Mouse (Mus musculus) left cerebral cortex, postnatal 14 days (tissue): ENCODE results near the gene Cpm. TPM values are rescaled to one million over a fixed set of nuclear protein-coding genes. Genes with fewer than 3 reads are reported as not detected.

Experiments
- DNase-seq, 2 experiments: peaks; one replicate each; pipeline ENCODE4 v3.0.0; 2021 to 2022; ENCODE audit warnings: low spot score in 2 of 2, mixed read lengths in 1 of 2
- intact Hi-C: fragments of 180-260 bp; cut with DNase I; formaldehyde crosslinking; loops from one replicate; pipeline ENCODE4 v1.15.1; 2025
- total RNA-seq, 2 experiments: library from RNA; stranded (reverse); gene quantifications; 2 replicates each; pipeline ENCODE4 v1.2.3; 2021

Gene Cpm
- total RNA-seq, 2 experiments from 2014 or later: 3.2 to 3.6 TPM

DNA sequence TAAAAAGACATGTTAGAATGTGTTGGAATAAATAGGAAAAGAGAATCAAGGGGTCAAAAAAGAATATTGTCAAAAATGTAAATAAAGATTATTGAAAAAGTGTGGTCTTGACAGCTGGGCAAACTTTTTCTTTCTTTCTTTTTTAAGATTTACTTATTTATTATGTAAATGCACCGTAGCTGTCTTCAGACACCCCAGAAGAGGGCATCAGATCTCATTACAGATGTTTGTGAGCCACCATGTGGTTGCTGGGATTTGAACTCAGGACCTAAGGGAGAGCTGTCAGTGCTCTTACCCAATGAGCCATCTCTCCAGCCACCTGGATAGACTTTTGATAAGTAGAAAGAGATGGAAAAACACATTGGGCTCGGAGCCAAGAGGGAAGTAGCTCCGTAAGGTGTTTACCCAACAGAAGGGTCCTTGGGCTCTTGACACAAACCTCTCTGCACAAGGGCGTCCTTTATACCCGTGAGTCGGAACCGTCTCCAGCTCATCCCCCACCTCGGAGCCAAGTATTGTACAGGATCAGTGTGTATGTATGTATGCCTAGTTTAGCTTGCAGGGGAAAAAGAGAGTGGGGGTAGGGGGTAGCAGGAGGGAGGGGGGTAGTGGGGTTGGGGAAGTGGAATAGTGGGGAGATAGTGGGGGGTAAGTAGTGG is 24.5 kb upstream of the Cpm start:
- DNase-seq: no peak
- intact Hi-C loops: no loop called here

GRCm38 (mm10) chr10:117605283-117606243 is 23.7 kb upstream of the Cpm start:
- DNase-seq: no peak

DNA sequence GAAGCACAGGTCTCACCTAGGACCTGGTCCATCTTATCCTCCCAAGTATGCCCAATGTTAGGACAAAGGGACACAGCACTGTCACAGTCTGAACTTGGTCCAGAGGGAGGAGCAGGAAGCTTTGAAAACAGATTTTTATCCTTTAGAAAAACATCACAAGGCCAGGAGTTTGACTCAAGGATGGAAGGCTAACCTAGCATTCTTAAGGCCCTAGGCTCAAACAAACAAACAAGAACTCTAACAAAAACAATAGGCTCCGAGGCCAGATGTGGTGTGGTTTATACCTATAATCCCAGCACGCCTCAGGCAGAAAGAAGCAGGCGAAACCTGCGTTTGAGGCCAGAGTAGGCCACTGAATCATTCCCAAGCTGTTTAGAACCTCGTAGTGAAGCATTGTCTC is 22.9 kb upstream of the Cpm start:
- intact Hi-C loops: no loop called here
- DNase-seq: no peak

More at GRCm38 (mm10) chr10:117605283-117606243, 23.7 kb upstream of the Cpm start:
- intact Hi-C loops: no loop called here

DNA sequence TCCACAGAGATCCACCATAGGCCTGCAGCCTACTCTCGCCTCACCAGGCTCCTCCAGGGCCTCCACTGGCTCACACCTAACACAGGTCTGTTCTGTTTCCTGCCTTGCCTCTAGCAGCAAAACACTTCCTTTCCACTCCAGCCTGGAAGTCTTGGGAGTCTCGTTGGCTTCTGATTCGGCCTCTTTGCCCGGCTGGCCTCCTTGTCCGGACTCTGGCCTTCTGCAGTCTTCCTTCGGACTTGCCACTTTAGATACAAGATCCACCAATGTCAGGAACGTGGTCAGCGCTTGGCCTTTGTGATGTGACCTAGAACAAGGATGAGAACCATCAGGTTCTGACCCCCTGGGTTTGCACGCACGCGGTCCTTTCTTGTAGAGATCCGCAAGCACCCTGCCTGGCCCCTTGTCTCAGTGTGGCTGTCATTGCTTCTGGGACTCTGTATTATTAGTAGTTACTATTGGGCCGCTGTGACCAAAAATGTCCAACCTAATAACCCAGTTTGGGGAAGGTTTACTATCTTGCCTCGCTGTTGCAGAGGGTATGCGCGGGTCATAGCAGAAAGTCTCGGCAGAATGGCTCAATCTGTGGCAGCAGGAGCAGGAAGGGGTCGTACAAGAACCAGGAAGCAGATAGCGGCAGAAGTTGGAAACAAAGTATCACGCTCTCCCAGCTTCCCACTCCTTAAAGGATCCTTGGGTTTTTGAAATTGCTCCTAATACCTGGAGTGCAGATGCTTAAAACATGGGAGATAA is 22.1 kb upstream of the Cpm start:
- no peak for DNase-seq
- intact Hi-C loops: no loop called here

DNA sequence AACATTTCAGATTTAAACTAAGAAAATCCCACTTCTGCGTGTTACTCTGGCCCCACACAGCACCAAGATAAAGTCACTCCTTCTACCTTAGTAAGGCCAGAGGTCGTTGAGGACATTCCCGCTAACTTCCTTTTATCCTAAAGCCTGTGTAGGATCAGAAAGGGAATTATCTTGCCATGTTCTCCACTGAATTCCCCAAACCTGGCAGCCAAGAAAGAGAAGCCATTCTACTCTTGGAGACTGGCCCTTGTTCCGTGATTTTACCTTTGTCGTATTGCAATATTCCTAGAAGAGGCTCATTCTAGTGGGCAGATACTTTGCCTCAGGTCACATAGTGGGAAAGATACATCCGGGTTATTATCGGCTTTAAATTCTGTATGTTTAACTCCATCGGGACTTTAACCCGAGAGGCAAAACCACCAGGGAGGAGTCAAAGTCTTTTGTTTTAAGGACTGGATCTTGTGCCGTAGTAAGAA is 21.5 kb upstream of the Cpm start:
- DNase-seq: no peak
- intact Hi-C loops: no loop called here

GRCm38 (mm10) chr10:117608487-117608886 is 20.8 kb upstream of the Cpm start:
- no peak for DNase-seq
- intact Hi-C loops: no loop called here

DNA sequence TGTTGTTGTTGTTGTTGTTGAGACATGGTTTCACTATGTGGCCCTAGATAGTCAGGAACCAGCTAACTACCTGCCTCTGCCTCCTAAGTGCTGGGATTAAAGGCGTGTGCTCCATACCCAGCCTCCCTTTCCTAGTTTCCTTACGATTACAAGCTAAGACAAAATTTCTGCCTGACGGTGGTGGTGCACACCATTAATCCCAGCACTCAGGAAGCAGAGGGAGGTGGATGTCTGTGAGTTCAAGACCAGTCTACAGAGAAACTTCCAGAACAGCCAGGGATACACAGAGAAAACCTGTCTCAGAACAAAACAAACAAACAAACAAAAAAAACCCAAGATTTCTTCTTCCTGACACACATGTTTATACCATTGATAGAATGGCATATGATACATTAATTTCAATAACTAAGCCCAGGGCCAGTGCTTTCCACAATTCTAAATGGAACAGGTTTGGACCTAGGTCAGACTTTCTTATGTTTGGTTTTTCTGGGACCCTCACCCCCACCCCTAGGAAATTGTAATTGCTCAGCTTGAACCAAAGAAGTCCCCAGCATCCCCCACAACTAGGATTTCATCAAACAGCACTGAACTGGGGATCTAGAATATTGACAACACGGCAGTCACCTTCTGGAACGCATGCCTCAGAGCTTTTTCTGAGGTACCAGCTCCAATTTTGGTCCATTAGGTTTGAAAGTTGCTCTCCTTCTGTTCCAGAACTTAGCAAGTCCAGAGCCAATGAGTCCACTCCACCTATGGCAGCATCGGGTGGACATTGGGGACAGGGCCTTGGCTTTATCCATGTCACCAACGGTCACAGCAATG is 20.1 kb upstream of the Cpm start:
- intact Hi-C loops: no loop called here

GRCm38 (mm10) chr10:117609810-117610090 is 19.6 kb upstream of the Cpm start:
- DNase-seq: no peak
- intact Hi-C loops: no loop called here

More for the DNA sequence above, 20.1 kb upstream of the Cpm start:
- DNase-seq: no peak

DNA sequence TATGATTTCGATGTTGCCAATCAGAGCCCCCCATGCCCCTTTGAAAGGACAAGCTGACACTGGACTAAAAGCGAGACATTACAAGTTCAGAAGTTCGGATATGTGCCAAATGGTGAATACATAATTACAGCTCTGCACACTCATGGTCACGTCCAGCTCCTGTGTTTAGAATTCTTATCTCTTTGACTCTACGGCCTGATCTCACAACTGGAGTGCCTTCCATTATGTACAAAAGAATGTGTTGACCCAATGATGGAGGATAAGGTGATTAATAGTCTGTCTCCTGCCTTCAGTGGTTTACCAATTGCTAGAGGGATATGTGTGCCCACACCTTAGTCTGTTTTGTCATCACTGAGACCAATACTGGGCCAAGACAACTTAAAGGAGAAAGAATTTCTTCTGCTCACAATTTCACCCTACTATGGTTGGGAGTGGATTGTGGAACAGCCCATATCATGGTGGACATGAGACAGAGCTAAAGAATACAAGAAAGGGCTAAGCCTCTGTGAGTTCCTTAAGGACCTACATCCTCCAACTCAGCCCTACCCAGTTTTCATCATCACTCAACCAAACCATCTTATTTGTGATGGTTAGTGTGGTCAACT is 19.0 kb upstream of the Cpm start:
- intact Hi-C loops: no loop called here
- DNase-seq: no peak

DNA sequence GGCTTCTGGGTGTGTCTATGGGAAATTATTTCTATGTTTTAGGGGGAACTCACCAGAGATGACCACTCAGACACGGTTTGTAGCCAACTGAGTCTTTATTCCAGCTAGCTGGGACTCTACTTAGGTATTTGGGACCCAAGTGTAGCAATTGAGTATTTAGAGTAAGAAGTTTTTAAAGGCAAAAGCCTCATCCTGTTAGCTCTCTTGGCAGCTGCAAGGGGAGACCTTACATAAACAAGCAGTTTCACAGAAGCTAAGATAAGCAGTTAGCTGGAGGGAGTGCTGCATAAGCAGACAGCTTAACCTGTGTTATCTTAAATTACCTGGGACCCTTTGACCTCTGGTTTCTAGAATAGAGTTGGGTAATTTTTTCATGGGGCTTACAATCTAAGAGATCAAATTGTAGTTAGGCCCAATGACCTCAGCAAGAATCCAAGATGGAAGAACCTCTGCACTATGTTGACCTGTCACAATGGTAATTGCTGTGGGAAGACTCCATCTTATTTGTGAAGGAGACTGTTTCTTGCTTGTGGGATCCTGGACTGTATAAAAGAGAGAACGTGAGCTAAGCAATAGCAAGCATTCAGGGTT is 18.4 kb upstream of the Cpm start:
- DNase-seq: no peak
- intact Hi-C loops: no loop called here

DNA sequence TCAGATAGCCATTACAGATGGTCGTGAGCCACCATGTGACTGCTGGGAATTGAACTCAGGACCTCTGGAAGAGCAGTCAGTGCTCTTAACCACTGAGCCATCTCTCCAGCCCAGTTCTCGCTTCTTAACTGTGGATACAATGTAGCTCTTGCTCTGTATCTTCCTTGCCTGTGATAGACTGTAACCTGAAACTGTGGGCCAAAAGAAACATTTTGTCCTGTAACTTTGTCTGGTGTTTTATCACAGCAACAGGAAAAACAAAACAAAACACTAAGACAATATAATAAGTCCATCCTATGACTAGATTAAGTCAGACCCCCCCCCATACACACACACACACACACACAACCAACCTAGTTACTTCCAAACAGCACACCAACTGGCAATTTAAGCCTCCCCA is 17.8 kb upstream of the Cpm start:
- intact Hi-C loops: no loop called here
- no peak for DNase-seq

GRCm38 (mm10) chr10:117611976-117612375 is 17.3 kb upstream of the Cpm start:
- no peak for DNase-seq
- intact Hi-C loops: no loop called here

- no peak for DNase-seq
- intact Hi-C loops: no loop called here
Measured at GRCm38 (mm10) chr10:117612621-117613584, 16.4 kb upstream of the Cpm start.

DNA sequence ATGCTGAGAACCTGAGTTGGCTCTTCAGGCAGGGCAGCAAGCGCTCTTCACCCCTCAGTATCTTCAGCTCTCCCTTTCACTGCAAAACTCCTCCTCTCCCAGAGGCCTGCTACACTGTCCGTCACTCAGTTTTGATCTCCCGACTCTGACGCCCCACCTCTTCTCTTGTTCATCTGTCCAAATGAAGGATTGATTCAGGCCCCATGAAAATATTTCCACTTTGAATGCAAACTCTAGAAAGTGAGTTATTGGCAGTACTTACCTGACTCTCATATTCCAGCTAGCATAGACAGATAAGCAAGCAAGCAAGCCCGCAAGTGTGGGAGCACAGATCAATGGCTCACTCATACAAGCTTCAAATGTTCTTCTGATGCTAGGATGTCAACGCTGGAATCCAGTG is 15.3 kb upstream of the Cpm start:
- no peak for DNase-seq
- intact Hi-C loops: no loop called here

DNA sequence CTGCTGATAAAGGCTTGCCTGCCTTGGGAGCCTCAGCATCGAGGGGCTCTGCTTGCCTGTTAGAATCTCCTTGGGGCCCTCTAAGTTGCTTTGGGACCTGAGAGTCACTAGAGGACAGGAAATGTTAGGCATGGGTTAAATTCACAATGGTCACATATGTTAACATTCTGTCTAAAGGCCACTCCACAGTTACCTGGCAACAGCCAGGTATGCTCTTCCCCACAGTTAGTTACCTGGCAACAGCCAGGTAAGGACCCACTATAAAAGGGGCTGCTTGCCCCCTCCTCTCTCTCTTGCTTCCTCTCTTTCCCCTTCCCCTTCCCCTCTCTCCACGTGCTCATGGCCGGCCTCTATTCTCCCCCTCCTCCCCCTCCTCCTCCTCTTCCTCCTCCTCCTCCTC is 14.9 kb upstream of the Cpm start:
- intact Hi-C loops: no loop called here
- DNase-seq: no peak

DNA sequence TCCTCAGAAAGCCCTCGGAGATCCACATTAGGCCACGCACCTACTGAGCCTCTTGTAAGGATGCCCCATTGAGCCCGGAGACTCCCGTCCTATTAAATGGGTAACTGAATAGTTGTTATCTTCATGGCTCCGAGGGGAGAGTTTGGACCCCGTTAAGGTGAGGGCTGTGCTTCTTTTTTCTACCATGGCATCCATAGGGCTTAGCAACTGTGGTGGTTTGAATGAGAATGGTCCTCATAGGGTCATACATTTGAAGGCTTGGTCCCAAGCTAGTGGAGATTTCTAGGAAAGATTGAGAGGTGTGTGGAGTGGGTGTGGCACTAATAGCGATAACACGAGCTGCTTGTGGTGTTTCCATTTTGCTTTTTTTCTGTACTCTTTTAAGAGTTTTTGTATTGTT is 14.1 kb upstream of the Cpm start:
- DNase-seq: no peak
- intact Hi-C loops: no loop called here

DNA sequence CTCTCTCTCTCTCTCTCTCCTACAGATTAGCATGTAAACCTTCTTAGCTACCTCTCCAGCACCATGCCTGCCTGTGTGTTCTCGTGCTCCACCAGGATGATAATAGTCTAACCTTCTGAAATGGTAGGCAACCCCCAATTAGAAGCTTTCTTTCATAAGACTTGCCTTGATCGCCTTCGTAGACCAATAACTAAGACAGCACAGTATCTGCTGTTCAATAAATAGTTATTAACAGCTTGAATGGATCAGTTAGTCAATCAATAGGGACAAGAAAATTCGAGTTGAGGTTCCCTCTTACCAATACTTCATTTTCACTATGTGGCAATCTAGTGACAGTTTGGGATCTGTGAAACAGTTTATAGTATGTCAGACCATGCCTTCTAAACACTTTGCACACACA is 13.6 kb upstream of the Cpm start:
- intact Hi-C loops: no loop called here
- no peak for DNase-seq
